Mouse (Mus musculus): Measurements from ENCODE around the gene Senp1. TPM values are rescaled to one million over a fixed set of nuclear protein-coding genes. Genes with fewer than 3 reads are reported as not detected.
A peak's percentile ranks its signal among the peaks of the same experiment; 100 is the strongest.

Gene Senp1
- polyA plus RNA-seq (2012; rRNA removed): 42.5 and 43.6 TPM in 2 replicates

GRCm38 (mm10) chr15:98093121-98094011 lies at the start of gene Senp1:
Gene Senp1, minus strand, starts transcription at chr15:98093744.
- Histone ChIP-seq H3K27ac (ENCODE audit: control insufficient read depth, insufficient read depth, low read length) (peak within 1 kb of the TSS; percentile 75), H3K36me3 (ENCODE audit: control insufficient read depth, insufficient read depth, low read length) (no peaks in the 10 kb centered on the region; the same call in 1 of the 2 replicates), H3K4me3 (ENCODE audit: control insufficient read depth, insufficient read depth, low read length) (peak within 1 kb of the TSS; percentile 89), H3K27me3 (ENCODE audit: control insufficient read depth, insufficient read depth, low read length) (no peaks in the 10 kb centered on the region), H3K4me1 (replicated peaks; ENCODE audit: control insufficient read depth, insufficient read depth, low read length) (peaks cover 8% of the 10 kb centered on the region)
- under 1% methylated on average over 56 of the region's 58 CpGs for WGBS
- peak; percentile 90 for DNase-seq
- no peak; the same call in 1 of the 2 replicates for TF ChIP-seq CTCF (IDR thresholded peaks at IDR 0.05; ENCODE audit: borderline replicate concordance, control insufficient read depth, extremely low read depth, insufficient read depth, low read length, poor library complexity)
- peak; percentile 82 for TF ChIP-seq POLR2A (IDR thresholded peaks at IDR 0.05; ENCODE audit: control insufficient read depth, extremely low read depth, insufficient read depth, low read length, poor library complexity)

GRCm38 (mm10) chr15:98142515-98142914 lies 49.0 kb upstream of the Senp1 start:
- no peak for DNase-seq
- Histone ChIP-seq H3K27me3 (ENCODE audit: control insufficient read depth, insufficient read depth, low read length) (no peaks in the 10 kb centered on the region), H3K36me3 (ENCODE audit: control insufficient read depth, insufficient read depth, low read length) (peaks cover 12% of the 10 kb centered on the region; the same call in 1 of the 2 replicates), H3K27ac (ENCODE audit: control insufficient read depth, insufficient read depth, low read length) (no peak overlapping the region), H3K4me1 (replicated peaks; ENCODE audit: control insufficient read depth, insufficient read depth, low read length) (peaks cover 10% of the 10 kb centered on the region), H3K4me3 (ENCODE audit: control insufficient read depth, insufficient read depth, low read length) (no peak overlapping the region)
- 98% methylated on average over 10 of the region's 10 CpGs for WGBS
- TF ChIP-seq POLR2A (IDR thresholded peaks at IDR 0.05; ENCODE audit: control insufficient read depth, extremely low read depth, insufficient read depth, low read length, poor library complexity): no peak
- TF ChIP-seq CTCF (IDR thresholded peaks at IDR 0.05; ENCODE audit: borderline replicate concordance, control insufficient read depth, extremely low read depth, insufficient read depth, low read length, poor library complexity): no peak

- Histone ChIP-seq H3K4me1 (replicated peaks; ENCODE audit: control insufficient read depth, insufficient read depth, low read length) (peaks cover 9% of the 10 kb centered on the region), H3K4me3 (ENCODE audit: control insufficient read depth, insufficient read depth, low read length) (no peak overlapping the region), H3K27ac (ENCODE audit: control insufficient read depth, insufficient read depth, low read length) (no peak overlapping the region), H3K27me3 (ENCODE audit: control insufficient read depth, insufficient read depth, low read length) (no peaks in the 10 kb centered on the region), H3K36me3 (ENCODE audit: control insufficient read depth, insufficient read depth, low read length) (peaks cover 23% of the 10 kb centered on the region)
- 97% methylated on average over 5 of the region's 5 CpGs for WGBS
- TF ChIP-seq CTCF (IDR thresholded peaks at IDR 0.05; ENCODE audit: borderline replicate concordance, control insufficient read depth, extremely low read depth, insufficient read depth, low read length, poor library complexity): no peak
- no peak for TF ChIP-seq POLR2A (IDR thresholded peaks at IDR 0.05; ENCODE audit: control insufficient read depth, extremely low read depth, insufficient read depth, low read length, poor library complexity)
- no peak for DNase-seq
Measured at GRCm38 (mm10) chr15:98140809-98141208, 47.3 kb upstream of the Senp1 start.

- Histone ChIP-seq H3K27ac (ENCODE audit: control insufficient read depth, insufficient read depth, low read length) (no peak overlapping the region), H3K27me3 (ENCODE audit: control insufficient read depth, insufficient read depth, low read length) (no peaks in the 10 kb centered on the region), H3K4me1 (replicated peaks; ENCODE audit: control insufficient read depth, insufficient read depth, low read length) (peaks cover 3% of the 10 kb centered on the region), H3K36me3 (ENCODE audit: control insufficient read depth, insufficient read depth, low read length) (peaks cover 32% of the 10 kb centered on the region), H3K4me3 (ENCODE audit: control insufficient read depth, insufficient read depth, low read length) (no peak overlapping the region)
- DNase-seq: no peak
- no peak for TF ChIP-seq CTCF (IDR thresholded peaks at IDR 0.05; ENCODE audit: borderline replicate concordance, control insufficient read depth, extremely low read depth, insufficient read depth, low read length, poor library complexity)
- TF ChIP-seq POLR2A (IDR thresholded peaks at IDR 0.05; ENCODE audit: control insufficient read depth, extremely low read depth, insufficient read depth, low read length, poor library complexity): no peak
- whole genome bisulfite sequencing: 89% methylated on average over 7 of the region's 7 CpGs
Measured at GRCm38 (mm10) chr15:98139763-98140162, 46.2 kb upstream of the Senp1 start.

- WGBS: 94% methylated on average over 9 of the region's 9 CpGs
- DNase-seq: no peak
- Histone ChIP-seq H3K27me3 (ENCODE audit: control insufficient read depth, insufficient read depth, low read length) (no peaks in the 10 kb centered on the region), H3K36me3 (ENCODE audit: control insufficient read depth, insufficient read depth, low read length) (peaks cover 42% of the 10 kb centered on the region), H3K4me3 (ENCODE audit: control insufficient read depth, insufficient read depth, low read length) (no peak overlapping the region), H3K27ac (ENCODE audit: control insufficient read depth, insufficient read depth, low read length) (no peak overlapping the region), H3K4me1 (replicated peaks; ENCODE audit: control insufficient read depth, insufficient read depth, low read length) (no peaks in the 10 kb centered on the region)
- TF ChIP-seq CTCF (IDR thresholded peaks at IDR 0.05; ENCODE audit: borderline replicate concordance, control insufficient read depth, extremely low read depth, insufficient read depth, low read length, poor library complexity) (no peak), POLR2A (IDR thresholded peaks at IDR 0.05; ENCODE audit: control insufficient read depth, extremely low read depth, insufficient read depth, low read length, poor library complexity) (no peak)
Measured at GRCm38 (mm10) chr15:98136871-98137270, 43.3 kb upstream of the Senp1 start.

GRCm38 (mm10) chr15:98135671-98136070 lies 42.1 kb upstream of the Senp1 start:
- 96% methylated on average over 13 of the region's 13 CpGs for WGBS

More at GRCm38 (mm10) chr15:98135671-98136070, 42.1 kb upstream of the Senp1 start:
- DNase-seq: no peak
- H3K27ac ChIP-seq (ENCODE audit: control insufficient read depth, insufficient read depth, low read length): no peak overlapping the region
- H3K36me3 ChIP-seq (ENCODE audit: control insufficient read depth, insufficient read depth, low read length): peaks cover 35% of the 10 kb centered on the region
- H3K27me3 ChIP-seq (ENCODE audit: control insufficient read depth, insufficient read depth, low read length): no peaks in the 10 kb centered on the region
- TF ChIP-seq CTCF (IDR thresholded peaks at IDR 0.05; ENCODE audit: borderline replicate concordance, control insufficient read depth, extremely low read depth, insufficient read depth, low read length, poor library complexity) (no peak), POLR2A (IDR thresholded peaks at IDR 0.05; ENCODE audit: control insufficient read depth, extremely low read depth, insufficient read depth, low read length, poor library complexity) (no peak)
- no peaks in the 10 kb centered on the region for H3K4me1 ChIP-seq (replicated peaks; ENCODE audit: control insufficient read depth, insufficient read depth, low read length)
- no peak overlapping the region for H3K4me3 ChIP-seq (ENCODE audit: control insufficient read depth, insufficient read depth, low read length)

Data from thymus, adult 2 months (tissue).